Mouse (Mus musculus) left cerebral cortex, adult 11 months (tissue): ENCODE measurements around the gene Phox2a.
A peak's percentile ranks its signal among the peaks of the same experiment; 100 is the strongest.

Experiments
- DNase-seq: peaks from one replicate; pipeline ENCODE4 v3.0.0; 2022; ENCODE audit warnings: low spot score

Gene Phox2a

DNA sequence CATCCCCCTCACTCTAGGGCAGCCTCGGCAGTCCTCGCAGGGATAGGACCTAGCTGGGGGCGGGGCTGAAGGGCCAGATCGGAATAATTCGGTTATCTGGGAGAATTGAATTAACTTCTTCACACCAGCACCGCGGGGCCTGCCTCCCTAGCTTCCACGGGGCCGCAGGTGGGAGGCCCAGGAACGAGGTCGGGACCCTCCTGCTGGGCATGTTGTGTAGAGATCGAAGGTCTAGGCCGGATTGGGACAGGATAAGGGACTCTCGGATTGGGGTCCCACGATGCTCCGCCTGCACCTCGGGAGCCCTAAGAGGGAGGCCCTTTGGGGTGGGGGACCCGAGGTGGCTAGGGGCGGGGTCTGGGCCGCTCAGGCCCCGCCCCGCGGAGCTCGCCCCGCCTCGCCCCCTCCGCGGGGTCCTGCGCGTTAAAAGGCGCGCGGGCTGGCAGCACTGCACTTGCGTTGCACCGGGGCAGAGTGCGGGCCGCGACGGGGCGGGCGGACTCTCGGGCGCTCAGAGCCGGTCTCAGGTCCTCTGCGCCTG is at the start of gene Phox2a:
Gene Phox2a (plus strand): TSS at position 453 of the 541 bp plus-strand sequence.
- no peak for DNase-seq

- DNase-seq = peak; percentile 34
Measured at GRCm38 (mm10) chr7:101770051-101770450, 48.1 kb upstream of the Phox2a start.

- no peak for DNase-seq
Measured at GRCm38 (mm10) chr7:101771604-101772003, 46.5 kb upstream of the Phox2a start.

GRCm38 (mm10) chr7:101772687-101773086 is 45.4 kb upstream of the Phox2a start:
- peak; percentile 32 for DNase-seq

DNA sequence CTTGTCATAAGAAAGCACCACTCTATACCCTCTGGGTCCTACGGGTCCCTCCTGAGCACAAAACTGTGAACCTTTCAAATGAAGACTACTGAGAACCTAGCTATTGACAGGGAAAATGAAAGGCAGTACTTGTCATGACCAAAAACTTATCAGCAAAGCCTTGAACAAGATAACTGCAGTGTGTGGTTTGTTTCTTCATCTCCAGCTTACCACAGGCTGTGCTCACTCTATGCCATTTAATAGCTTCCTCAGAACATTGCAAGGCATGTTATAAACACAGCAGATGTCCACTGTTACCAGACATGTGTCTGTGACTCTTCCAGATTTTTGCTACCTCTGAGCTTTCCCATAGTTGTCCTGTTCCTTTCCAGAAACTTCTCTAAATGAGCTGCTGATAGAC is 41.1 kb upstream of the Phox2a start:
- DNase-seq = no peak

DNA sequence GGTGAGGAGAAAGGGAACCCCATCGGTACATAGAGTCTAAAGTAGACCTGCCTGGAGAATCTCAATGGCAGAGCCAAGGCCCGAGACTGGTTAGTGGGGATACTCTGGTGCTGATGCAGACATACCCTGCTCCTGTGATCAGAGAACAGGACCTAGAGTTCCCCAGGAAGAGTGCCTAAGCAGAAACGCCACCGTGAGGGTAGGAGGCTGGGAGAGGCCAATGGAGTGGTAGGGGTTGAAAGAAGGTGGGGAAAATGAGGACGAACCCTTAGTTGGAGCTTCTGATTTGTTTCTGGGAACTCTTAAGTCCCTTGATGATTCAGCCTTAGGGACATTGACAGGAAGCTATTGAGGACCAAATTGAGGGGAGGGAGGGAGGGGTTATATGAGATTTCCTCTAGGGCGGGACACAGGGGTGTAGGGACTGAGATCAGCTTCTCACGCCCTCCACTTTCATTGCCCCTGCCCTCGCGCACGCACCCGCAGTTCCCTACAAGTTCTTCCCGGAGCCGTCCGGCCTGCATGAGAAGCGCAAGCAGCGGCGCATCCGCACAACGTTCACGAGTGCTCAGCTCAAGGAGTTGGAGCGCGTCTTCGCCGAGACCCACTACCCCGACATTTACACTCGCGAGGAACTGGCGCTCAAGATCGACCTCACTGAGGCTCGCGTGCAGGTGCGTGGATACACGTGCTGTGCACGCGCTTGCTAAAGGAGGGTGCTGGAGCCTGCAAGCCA is 2.4 kb downstream of the Phox2a start:
- no peak for DNase-seq

DNA sequence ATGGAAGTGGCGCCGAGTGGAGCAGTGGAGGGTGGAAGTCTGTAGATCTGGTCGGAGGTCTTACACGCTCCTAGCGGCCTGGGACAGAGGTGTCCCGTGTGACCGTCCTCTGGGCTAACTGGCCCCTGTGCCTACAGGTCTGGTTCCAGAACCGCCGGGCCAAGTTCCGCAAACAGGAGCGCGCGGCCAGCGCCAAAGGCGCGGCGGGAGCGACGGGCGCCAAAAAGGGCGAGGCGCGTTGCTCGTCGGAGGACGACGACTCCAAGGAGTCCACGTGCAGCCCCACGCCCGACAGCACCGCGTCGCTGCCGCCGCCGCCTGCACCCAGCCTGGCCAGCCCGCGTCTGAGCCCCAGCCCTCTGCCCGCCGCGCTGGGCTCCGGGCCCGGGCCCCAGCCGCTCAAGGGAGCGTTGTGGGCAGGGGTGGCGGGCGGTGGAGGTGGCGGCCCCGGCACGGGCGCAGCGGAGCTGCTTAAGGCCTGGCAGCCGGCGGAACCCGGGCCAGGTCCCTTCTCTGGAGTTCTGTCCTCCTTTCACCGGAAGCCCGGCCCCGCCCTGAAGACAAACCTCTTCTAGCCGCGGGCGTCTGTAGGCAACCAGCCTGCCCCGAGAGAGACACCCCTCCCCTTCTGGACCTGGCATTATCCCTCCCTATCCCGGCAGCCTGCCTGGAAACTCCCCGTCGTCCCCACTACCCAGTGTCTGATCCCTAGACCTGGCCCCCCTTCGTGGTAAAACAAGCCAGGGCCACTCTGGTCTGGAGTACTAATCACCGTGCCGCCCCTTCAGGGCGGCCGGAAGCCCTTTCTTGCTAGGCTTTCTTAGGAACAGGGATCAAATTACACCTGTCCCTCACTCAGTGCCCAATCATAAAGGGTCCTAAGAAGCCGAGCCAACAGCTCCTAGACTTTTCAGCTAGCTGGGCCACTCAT is 3.7 kb downstream of the Phox2a start:
- no peak for DNase-seq

DNA sequence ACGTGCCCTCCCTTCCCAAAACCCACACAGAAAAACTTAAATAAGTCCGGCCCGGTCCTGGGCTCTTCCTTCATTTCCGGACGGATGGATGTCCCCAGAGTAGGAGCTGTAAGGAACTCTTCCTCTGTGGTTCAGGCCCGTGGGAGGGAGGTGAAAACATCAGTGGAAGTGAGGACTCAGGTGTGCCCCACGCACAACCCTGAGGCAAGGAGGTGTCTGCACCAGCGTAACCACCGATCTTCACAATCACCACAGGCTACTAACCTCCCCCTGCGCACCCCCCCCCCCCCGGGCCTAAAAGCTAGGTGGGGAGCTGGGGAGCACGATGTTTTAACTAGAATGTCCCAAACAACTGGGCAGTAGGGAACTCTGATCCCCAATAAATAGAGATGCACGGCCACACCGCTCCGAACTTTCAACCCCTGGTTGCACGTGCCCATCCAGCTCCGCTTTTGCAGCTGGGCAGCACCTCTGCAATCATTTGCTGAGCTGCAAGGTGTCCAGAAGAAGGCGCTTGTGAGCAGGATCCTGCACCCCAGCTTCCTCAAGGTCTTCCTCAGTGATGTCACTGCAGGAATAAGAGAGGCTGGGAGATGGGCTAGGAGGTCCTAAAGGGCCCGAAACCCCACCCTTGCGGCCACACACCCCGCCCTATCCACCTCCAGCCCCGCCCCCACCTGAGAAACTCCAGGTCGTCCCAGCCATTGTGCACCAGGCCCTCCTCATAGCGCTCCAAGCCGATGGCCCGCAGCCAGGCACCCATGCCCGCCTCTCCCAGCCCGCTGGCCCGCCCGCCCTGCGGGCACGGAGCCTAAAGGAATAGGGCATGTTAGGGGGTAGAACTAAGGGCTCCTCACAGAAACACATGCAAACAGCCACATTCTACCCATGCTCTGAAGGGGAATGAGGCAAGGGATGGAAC is 5.0 kb downstream of the Phox2a start:
- no peak for DNase-seq

- DNase-seq = no peak
Measured at GRCm38 (mm10) chr7:101823758-101824630, 5.9 kb downstream of the Phox2a start.

- DNase-seq = no peak
Measured at GRCm38 (mm10) chr7:101830373-101830772, 12.3 kb downstream of the Phox2a start.

GRCm38 (mm10) chr7:101831437-101831836 is 13.3 kb downstream of the Phox2a start:
- no peak for DNase-seq

DNA sequence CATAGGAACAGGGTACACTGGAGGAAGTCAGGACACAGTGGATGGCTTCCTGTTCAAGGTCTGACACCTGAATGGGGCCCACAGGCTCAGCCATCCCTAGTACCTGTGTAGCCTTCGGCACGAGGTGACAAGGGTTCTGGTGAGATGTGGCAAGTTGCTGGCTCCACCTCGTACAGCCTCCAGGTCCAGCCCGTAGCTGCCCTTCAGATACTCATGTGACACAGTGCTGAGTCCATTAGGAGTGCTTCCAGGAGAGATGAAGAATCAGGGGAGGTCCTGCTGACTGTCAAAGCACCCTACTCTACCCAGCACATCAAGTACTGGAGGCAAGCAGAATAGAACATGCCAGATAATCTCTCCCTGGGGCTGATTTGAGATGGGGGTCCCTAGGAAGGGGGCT is 14.3 kb downstream of the Phox2a start:
- no peak for DNase-seq

- DNase-seq = no peak
Measured at GRCm38 (mm10) chr7:101833352-101833751, 15.2 kb downstream of the Phox2a start.

- no peak for DNase-seq
Measured at GRCm38 (mm10) chr7:101833916-101834584, 15.9 kb downstream of the Phox2a start.

DNA sequence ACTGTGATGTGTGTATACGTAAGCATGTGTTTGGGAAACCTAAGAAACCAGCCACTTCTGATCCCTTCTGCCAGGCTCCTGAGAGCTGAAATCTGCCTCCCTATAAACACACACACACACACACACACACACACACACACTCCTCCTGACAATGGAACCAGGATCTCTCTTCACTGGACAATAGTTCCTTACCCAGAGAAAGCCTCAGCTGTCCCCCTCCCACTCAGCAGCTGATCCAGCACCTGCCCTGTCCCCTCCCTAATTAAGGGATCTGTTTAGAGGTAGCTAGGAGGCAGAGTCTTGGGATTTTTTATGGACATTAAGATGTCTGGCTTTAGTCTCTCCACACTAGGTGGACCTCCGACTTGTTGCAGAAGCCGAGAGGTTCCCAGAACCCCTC is 16.8 kb downstream of the Phox2a start:
- DNase-seq = no peak

GRCm38 (mm10) chr7:101835457-101836109 is 17.5 kb downstream of the Phox2a start:
- DNase-seq = no peak

GRCm38 (mm10) chr7:101836271-101837153 is 18.4 kb downstream of the Phox2a start:
- DNase-seq = no peak

GRCm38 (mm10) chr7:101837154-101837605 is 19.1 kb downstream of the Phox2a start:
- no peak for DNase-seq
